Mouse (Mus musculus) hindbrain, embryonic 16.5 days (tissue): ENCODE results near the gene Gm28047. TPM values are rescaled to one million over a fixed set of nuclear protein-coding genes. Genes with fewer than 3 reads are reported as not detected.

ENCODE experiments used
- ATAC-seq: fragments of 200-750 bp; cut with Nextera tagmentation; 2 replicates; pipeline ENCODE4 v1.8.0; 2017; ENCODE audit warnings: moderate TSS enrichment, moderate library complexity
- H3K27ac ChIP-seq: fragments of 300-500 bp; sonication (generic); 2 replicates; pipeline ENCODE4 v1.5.1; 2014; ENCODE audit warnings: low read depth, mild to moderate bottlenecking, control low read depth, low read length, moderate library complexity
- H3K27me3 ChIP-seq: fragments of 300-500 bp; sonication (generic); replicated peaks from 2 replicates; pipeline ENCODE4 v1.6.1; 2014; ENCODE audit warnings: low read length; ENCODE audit not compliant: control insufficient read depth, insufficient read depth
- H3K36me3 ChIP-seq: fragments of 300-500 bp; sonication (generic); 2 replicates; pipeline ENCODE4 v1.6.1; 2014; ENCODE audit warnings: mild to moderate bottlenecking, low read length, moderate library complexity, mixed read lengths; ENCODE audit not compliant: control insufficient read depth, insufficient read depth
- H3K4me1 ChIP-seq: fragments of 300-500 bp; sonication (generic); 2 replicates; pipeline ENCODE4 v1.6.1; 2014; ENCODE audit warnings: low read depth, low read length; ENCODE audit not compliant: control insufficient read depth, insufficient read depth
- H3K4me2 ChIP-seq: fragments of 300-500 bp; sonication (generic); 2 replicates; pipeline ENCODE4 v1.6.1; 2014; ENCODE audit warnings: mild to moderate bottlenecking, low read length, control low read depth, moderate library complexity
- H3K4me3 ChIP-seq: fragments of 300-500 bp; sonication (generic); 2 replicates; pipeline ENCODE4 v1.5.1; 2014; ENCODE audit warnings: mild to moderate bottlenecking, low read length, control low read depth, moderate library complexity
- H3K9ac ChIP-seq: fragments of 300-500 bp; sonication (generic); 2 replicates; pipeline ENCODE4 v1.6.1; 2014; ENCODE audit warnings: low read depth, mild to moderate bottlenecking, control low read depth, low read length, moderate library complexity
- H3K9me3 ChIP-seq: fragments of 300-500 bp; sonication (generic); 2 replicates; pipeline ENCODE4 v1.6.1; 2014; ENCODE audit warnings: mild to moderate bottlenecking, low read length, moderate library complexity; ENCODE audit not compliant: control insufficient read depth
- WGBS: fragments of 180-500 bp; shearing (Covaris S2); extraction: QIAGEN DNeasy Blood & Tissue Kit; methylation state at CpG from one replicate; pipeline ENCODE4 v1.1.7; 2014; 5-methylcytosine and 5-hydroxymethylcytosine counted together
- polyA plus RNA-seq: library from polyadenylated mRNA; unstranded; fragments of >200 nt; fragmentation: Nextera tagmentation; extraction: Ambion mirVana; gene quantifications from 2 replicates; pipeline ENCODE4 v1.2.1, GENCODE M21; 2015

Gene Gm28047
- polyA plus RNA-seq, 1 experiment from 2014 or later = not detected

DNA sequence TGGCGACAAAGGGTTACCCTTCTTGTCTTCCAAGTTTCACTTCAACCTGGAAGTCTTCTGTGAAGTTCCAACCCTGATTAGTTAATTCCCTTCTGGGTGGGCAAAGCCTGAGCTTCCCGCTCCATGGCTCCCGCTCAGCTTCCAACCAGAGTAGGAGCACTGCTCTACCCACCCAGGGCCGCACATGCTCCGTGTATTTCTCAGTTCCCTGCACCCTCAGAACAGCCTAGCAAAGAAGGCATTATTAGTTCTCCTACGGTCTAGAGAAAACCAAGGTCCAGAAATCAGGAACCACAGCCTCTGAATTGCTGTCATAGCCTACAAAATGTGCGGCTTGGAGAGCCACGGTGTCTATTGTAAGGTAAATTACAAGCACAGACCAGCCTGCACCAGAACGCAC is 114.8 kb downstream of the Gm28047 start:
- Histone ChIP-seq H3K27me3 (no peaks in the 10 kb centered on the region), H3K9me3 (no peaks in the 10 kb centered on the region), H3K4me1 (peaks cover 47% of the 10 kb centered on the region), H3K27ac (peak overlapping the region; percentile 94), H3K36me3 (0 out of 2 replicates have a peak, but pooled peaks cover under 1% of the 10 kb centered on the region), H3K4me3 (peak overlapping the region; percentile 69), H3K4me2 (peak overlapping the region; percentile 87), H3K9ac (peak overlapping the region; percentile 82)
- peak; percentile 67 for ATAC-seq
- 6% methylated on average over 9 of the region's 9 CpGs for WGBS

DNA sequence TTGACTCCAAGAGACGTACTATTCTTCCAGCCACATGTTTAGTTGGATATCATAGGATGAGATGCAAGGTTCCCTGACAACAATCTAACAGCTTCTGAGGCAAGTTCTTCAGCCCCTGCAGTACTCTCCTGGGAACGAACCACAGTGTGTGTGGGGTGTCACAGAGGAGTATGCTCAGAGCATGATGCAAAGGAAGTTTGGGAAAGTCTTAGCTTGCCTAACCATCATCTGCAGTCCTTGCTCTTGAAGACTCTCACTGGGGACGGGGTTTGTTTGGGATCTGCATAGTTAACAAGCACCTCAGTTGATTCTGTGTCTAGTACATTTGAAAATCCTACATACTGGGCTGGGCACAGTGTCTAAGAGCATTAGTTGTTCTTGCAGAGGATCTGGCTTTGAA is 116.5 kb downstream of the Gm28047 start:
- 82% methylated on average over 3 of the region's 3 CpGs for WGBS
- H3K4me2 ChIP-seq = no peak overlapping the region
- H3K9me3 ChIP-seq = no peaks in the 10 kb centered on the region
- no peak overlapping the region for H3K4me3 ChIP-seq
- H3K27me3 ChIP-seq = no peaks in the 10 kb centered on the region
- no peak for ATAC-seq
- no peak overlapping the region for H3K27ac ChIP-seq
- H3K9ac ChIP-seq = no peak overlapping the region
- peaks cover 36% of the 10 kb centered on the region for H3K4me1 ChIP-seq
- H3K36me3 ChIP-seq = peaks cover 16% of the 10 kb centered on the region

DNA sequence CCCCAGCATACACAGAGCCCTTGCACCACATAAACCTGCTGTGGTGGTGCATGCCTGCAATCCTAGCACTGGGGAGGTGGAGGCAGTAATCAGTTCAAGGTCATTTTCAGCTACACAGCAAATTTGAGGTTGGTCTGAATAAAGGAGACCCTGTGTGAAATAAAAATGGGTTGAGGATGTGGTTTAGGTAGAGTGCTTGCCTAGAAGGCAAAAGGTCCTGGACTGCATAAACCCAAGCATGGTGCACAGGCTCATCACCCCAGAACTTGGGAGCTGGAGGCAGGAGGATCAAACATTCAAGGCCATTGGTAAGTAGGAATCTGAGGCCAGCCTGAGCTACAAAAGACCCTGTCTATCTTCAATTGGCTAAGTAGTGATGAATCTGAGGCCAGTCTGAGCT is 117.3 kb downstream of the Gm28047 start:
- no peaks in the 10 kb centered on the region for H3K27me3 ChIP-seq
- H3K9ac ChIP-seq = no peak overlapping the region
- H3K27ac ChIP-seq = no peak overlapping the region
- H3K4me3 ChIP-seq = no peak overlapping the region
- H3K36me3 ChIP-seq = peaks cover 23% of the 10 kb centered on the region
- no peak for ATAC-seq
- no peak overlapping the region for H3K4me2 ChIP-seq
- peaks cover 31% of the 10 kb centered on the region for H3K4me1 ChIP-seq
- H3K9me3 ChIP-seq = no peaks in the 10 kb centered on the region

GRCm38 (mm10) chr15:102506864-102507263 is 118.0 kb downstream of the Gm28047 start:
- H3K9me3 ChIP-seq = no peaks in the 10 kb centered on the region
- H3K27ac ChIP-seq = no peak overlapping the region
- H3K4me2 ChIP-seq = no peak overlapping the region
- no peak overlapping the region for H3K9ac ChIP-seq
- WGBS = 94% methylated on average over 1 of the region's 1 CpGs
- peaks cover 24% of the 10 kb centered on the region for H3K4me1 ChIP-seq
- peaks cover 30% of the 10 kb centered on the region for H3K36me3 ChIP-seq
- ATAC-seq = no peak
- H3K27me3 ChIP-seq = no peaks in the 10 kb centered on the region
- H3K4me3 ChIP-seq = no peak overlapping the region

- ATAC-seq = no peak
Measured at GRCm38 (mm10) chr15:102506464-102506830, 118.4 kb downstream of the Gm28047 start.

GRCm38 (mm10) chr15:102505770-102506463 is 119.0 kb downstream of the Gm28047 start:
- H3K27ac ChIP-seq = no peak overlapping the region
- no peaks in the 10 kb centered on the region for H3K9me3 ChIP-seq
- no peaks in the 10 kb centered on the region for H3K27me3 ChIP-seq
- H3K4me2 ChIP-seq = no peak overlapping the region
- H3K4me1 ChIP-seq = peaks cover 15% of the 10 kb centered on the region
- H3K36me3 ChIP-seq = peaks cover 38% of the 10 kb centered on the region
- H3K4me3 ChIP-seq = no peak overlapping the region
- no peak overlapping the region for H3K9ac ChIP-seq
- 84% methylated on average over 9 of the region's 9 CpGs for WGBS
- ATAC-seq = no peak

More at GRCm38 (mm10) chr15:102506464-102506830, 118.4 kb downstream of the Gm28047 start:
- Histone ChIP-seq H3K4me3 (no peak overlapping the region), H3K27ac (no peak overlapping the region), H3K36me3 (peaks cover 32% of the 10 kb centered on the region), H3K4me2 (no peak overlapping the region), H3K4me1 (peaks cover 20% of the 10 kb centered on the region), H3K9ac (no peak overlapping the region), H3K27me3 (no peaks in the 10 kb centered on the region), H3K9me3 (no peaks in the 10 kb centered on the region)
- WGBS = 64% methylated on average over 2 of the region's 2 CpGs

DNA sequence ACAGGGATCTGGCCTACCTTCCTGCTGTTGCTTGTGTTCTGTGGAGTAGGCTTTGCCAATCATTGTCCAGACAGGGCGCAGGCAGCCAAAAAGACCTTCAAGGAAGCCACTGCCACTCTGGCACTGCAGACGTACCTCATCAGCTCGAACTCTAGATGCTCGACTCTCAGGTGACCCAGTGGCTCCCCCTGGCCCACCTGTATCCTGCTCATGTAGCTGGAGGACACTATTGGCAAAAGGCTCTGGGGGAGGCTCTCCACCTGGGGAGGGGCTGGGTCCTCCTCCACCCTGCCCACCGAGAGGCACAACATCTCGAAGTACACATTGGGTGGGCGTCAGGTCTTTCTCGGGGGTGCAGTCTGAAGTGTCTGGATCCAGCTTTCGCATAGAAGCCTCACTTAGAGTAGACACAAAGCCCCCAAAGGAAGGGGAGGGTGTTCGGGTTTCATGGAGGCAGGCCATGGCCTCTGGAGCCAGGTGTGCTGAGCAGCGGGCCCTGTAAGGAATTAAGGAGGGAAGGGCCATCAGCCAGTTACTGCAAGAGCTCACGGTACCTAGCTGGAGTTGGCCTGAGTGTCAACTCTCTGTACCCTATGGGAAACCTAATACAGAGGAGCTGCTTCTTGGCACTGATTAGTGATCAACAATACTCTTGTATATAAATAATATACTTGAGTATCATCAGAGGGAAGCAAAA is 119.6 kb downstream of the Gm28047 start:
- H3K9ac ChIP-seq = no peak overlapping the region
- no peaks in the 10 kb centered on the region for H3K9me3 ChIP-seq
- no peak overlapping the region for H3K4me3 ChIP-seq
- no peak for ATAC-seq
- H3K27ac ChIP-seq = no peak overlapping the region
- H3K4me2 ChIP-seq = no peak overlapping the region
- 83% methylated on average over 12 of the region's 12 CpGs for whole genome bisulfite sequencing
- no peaks in the 10 kb centered on the region for H3K27me3 ChIP-seq
- peaks cover 45% of the 10 kb centered on the region for H3K36me3 ChIP-seq
- H3K4me1 ChIP-seq = peaks cover 13% of the 10 kb centered on the region

GRCm38 (mm10) chr15:102503924-102504782 is 120.7 kb downstream of the Gm28047 start:
- ATAC-seq = no peak
- Histone ChIP-seq H3K4me2 (no peak overlapping the region), H3K4me1 (peaks cover 3% of the 10 kb centered on the region), H3K36me3 (peaks cover 55% of the 10 kb centered on the region), H3K9me3 (no peaks in the 10 kb centered on the region), H3K9ac (no peak overlapping the region), H3K27ac (no peak overlapping the region), H3K27me3 (no peaks in the 10 kb centered on the region), H3K4me3 (no peak overlapping the region)
- WGBS = 88% methylated on average over 9 of the region's 9 CpGs

GRCm38 (mm10) chr15:102503447-102503846 is 121.4 kb downstream of the Gm28047 start, which contains the start of gene Gm10337:
Gene Gm10337, plus strand, starts transcription at chr15:102503722.
- no peaks in the 10 kb centered on the region for H3K9me3 ChIP-seq
- 94% methylated on average over 1 of the region's 1 CpGs for WGBS
- H3K36me3 ChIP-seq = peaks cover 57% of the 10 kb centered on the region
- no peak within 1 kb of the TSS for H3K9ac ChIP-seq
- no peak within 1 kb of the TSS for H3K4me3 ChIP-seq
- H3K4me1 ChIP-seq = no peaks in the 10 kb centered on the region
- no peak within 1 kb of the TSS for H3K4me2 ChIP-seq
- H3K27ac ChIP-seq = no peak within 1 kb of the TSS
- H3K27me3 ChIP-seq = no peaks in the 10 kb centered on the region
- ATAC-seq = no peak
